Mouse (Mus musculus) kidney, adult 2 months (tissue): ENCODE measurements around the gene Cables2. TPM values are rescaled to one million over a fixed set of nuclear protein-coding genes. Genes with fewer than 3 reads are reported as not detected.

Experiments
- DNase-seq: peaks from one replicate; pipeline ENCODE4 v3.0.0; 2021
- H3K27ac ChIP-seq: fragments of 200-500 bp; 2 replicates; pipeline ENCODE4 v1.5.1; 2012; ENCODE audit warnings: low read depth, low read length, control low read depth, inconsistent platforms; ENCODE audit not compliant: insufficient read depth
- H3K27me3 ChIP-seq: fragments of 200-500 bp; replicated peaks from 2 replicates; pipeline ENCODE4 v1.6.1; 2012; ENCODE audit warnings: mild to moderate bottlenecking, moderate library complexity, low read length, inconsistent platforms; ENCODE audit not compliant: control insufficient read depth, insufficient read depth
- H3K36me3 ChIP-seq: fragments of 200-500 bp; 2 replicates; pipeline ENCODE4 v1.6.1; 2012; ENCODE audit warnings: mild to moderate bottlenecking, moderate library complexity, low read length, inconsistent platforms; ENCODE audit not compliant: control insufficient read depth, insufficient read depth
- H3K4me1 ChIP-seq: fragments of 200-500 bp; 2 replicates; pipeline ENCODE4 v1.6.1; 2011; ENCODE audit warnings: low read length; ENCODE audit not compliant: control insufficient read depth, insufficient read depth
- H3K4me3 ChIP-seq: fragments of 200-500 bp; 2 replicates; pipeline ENCODE4 v1.5.1; 2011; ENCODE audit warnings: mild to moderate bottlenecking, low read depth, low read length, control low read depth; ENCODE audit not compliant: insufficient read depth
- CTCF ChIP-seq: fragments of 200-500 bp; conservative IDR thresholded peaks from 2 replicates; pipeline ENCODE4 v1.5.1; 2011; ENCODE audit warnings: low read depth, mild to moderate bottlenecking, control low read depth, low read length, moderate library complexity, mixed read lengths; ENCODE audit not compliant: insufficient read depth, insufficient read length
- POLR2A ChIP-seq: fragments of 200-500 bp; IDR thresholded peaks from one replicate; pipeline ENCODE4 v1.6.1; 2011; ENCODE audit warnings: low read depth, low read length, control low read depth
- WGBS: fragments of 180-500 bp; shearing (Covaris S2); methylation state at CpG from one replicate; pipeline ENCODE4 v1.1.7; 2018; 5-methylcytosine and 5-hydroxymethylcytosine counted together
- polyA plus RNA-seq: library from polyadenylated mRNA; depleted of rRNA; stranded (reverse); fragments of >200 nt; gene quantifications from 2 replicates; pipeline ENCODE4 v1.2.3, GENCODE M21; 2012

Cables2 gene
- polyA plus RNA-seq, 1 experiment: 18.2 TPM

DNA sequence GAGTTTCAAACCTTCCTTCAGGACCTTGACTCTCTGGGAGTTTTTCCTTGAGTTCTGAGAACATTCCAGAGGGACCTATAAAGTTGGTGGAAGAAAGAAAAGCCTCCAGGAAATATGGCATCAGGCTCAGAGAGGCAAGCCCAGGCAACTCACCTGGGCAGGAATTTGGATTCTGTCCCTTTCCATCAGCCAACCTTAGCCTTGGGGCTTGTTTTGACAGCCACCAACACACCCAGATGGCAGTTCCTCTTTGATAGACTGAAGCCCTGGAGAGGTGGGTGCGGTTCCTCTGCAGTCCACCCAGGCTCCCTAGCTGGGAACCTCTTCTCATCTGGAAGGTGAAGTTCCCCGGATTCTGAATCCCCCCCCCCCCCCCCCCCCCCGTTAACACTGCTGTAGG lies 36.8 kb downstream of the Cables2 start:
- H3K4me1 ChIP-seq: peaks cover 2% of the 10 kb centered on the region; the same call in 1 of the 2 replicates
- no peaks in the 10 kb centered on the region for H3K36me3 ChIP-seq
- no peak for DNase-seq
- H3K4me3 ChIP-seq: no peak overlapping the region
- TF ChIP-seq CTCF: no peak
- TF ChIP-seq POLR2A: no peak
- no peaks in the 10 kb centered on the region for H3K27me3 ChIP-seq
- WGBS: 55% methylated on average over 3 of the region's 3 CpGs
- H3K27ac ChIP-seq: peak overlapping the region; percentile 66

GRCm38 (mm10) chr2:180235788-180236187 lies 37.5 kb downstream of the Cables2 start:
- 83% methylated on average over 4 of the region's 4 CpGs for WGBS
- Histone ChIP-seq H3K27me3 (no peaks in the 10 kb centered on the region), H3K4me1 (peaks cover 2% of the 10 kb centered on the region; the same call in 1 of the 2 replicates), H3K36me3 (no peaks in the 10 kb centered on the region), H3K4me3 (no peak overlapping the region), H3K27ac (peak overlapping the region; percentile 66)
- no peak for DNase-seq
- TF ChIP-seq POLR2A (no peak), CTCF (no peak)

DNA sequence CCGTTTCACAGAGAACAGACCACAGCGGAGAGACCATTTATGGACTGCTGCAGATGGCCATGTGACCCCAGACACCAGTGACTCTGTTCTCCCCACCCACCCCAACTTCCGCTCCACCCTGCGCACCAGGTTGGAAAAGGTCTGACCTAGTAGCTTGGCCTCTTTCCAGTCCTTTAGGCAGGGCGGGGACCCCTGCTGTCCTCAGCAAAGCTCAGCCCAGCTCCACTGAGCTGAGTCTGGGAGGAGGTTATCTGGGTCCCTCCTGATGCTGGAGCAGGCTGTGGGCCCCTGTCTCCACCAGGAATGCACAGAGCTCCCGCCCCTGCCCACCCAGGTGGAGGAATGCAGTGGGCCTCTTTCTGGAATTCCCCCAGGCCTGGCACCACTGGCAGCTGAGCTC lies 38.3 kb downstream of the Cables2 start:
- Histone ChIP-seq H3K36me3 (no peaks in the 10 kb centered on the region), H3K27me3 (no peaks in the 10 kb centered on the region), H3K27ac (0 out of 2 replicates have a peak overlapping the region, but pooled peaks have one; percentile 66), H3K4me1 (peaks cover 2% of the 10 kb centered on the region; the same call in 1 of the 2 replicates), H3K4me3 (no peak overlapping the region)
- DNase-seq: no peak
- WGBS: 46% methylated on average over 6 of the region's 6 CpGs
- TF ChIP-seq POLR2A: no peak
- no peak for TF ChIP-seq CTCF

DNA sequence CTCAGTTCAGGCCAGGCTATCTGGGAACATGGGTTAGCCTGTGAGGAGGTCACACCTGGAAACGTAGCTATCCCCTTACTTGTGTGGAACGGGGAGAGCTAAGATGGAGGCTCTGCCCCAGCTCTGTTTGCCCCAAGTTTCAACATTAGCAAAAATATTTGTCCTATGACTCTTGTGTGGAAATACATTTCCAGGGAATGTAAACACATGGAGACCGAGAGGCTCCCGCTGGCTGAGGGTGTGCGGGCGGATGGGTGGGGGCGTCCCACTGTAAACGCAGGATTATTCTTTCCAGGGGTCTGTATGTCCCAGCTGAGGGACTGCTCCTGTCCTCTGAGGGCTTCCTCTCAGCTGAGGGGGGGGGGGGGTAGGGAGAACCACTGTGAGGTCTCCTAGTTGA lies 38.9 kb downstream of the Cables2 start:
- no peak overlapping the region for H3K27ac ChIP-seq
- H3K27me3 ChIP-seq: no peaks in the 10 kb centered on the region
- TF ChIP-seq CTCF: no peak
- no peak for TF ChIP-seq POLR2A
- no peak overlapping the region for H3K4me3 ChIP-seq
- DNase-seq: no peak
- WGBS: 91% methylated on average over 8 of the region's 8 CpGs
- H3K36me3 ChIP-seq: no peaks in the 10 kb centered on the region
- peaks cover 2% of the 10 kb centered on the region; the same call in 1 of the 2 replicates for H3K4me1 ChIP-seq

- Histone ChIP-seq H3K4me3 (no peak overlapping the region), H3K36me3 (no peaks in the 10 kb centered on the region), H3K27me3 (no peaks in the 10 kb centered on the region), H3K4me1 (peaks cover 4% of the 10 kb centered on the region), H3K27ac (no peak overlapping the region)
- no peak for DNase-seq
- TF ChIP-seq POLR2A: no peak
- no peak for TF ChIP-seq CTCF
- WGBS: 83% methylated on average over 7 of the region's 7 CpGs
These were observed 40.0 kb downstream of the Cables2 start for GRCm38 (mm10) chr2:180233101-180233904.

DNA sequence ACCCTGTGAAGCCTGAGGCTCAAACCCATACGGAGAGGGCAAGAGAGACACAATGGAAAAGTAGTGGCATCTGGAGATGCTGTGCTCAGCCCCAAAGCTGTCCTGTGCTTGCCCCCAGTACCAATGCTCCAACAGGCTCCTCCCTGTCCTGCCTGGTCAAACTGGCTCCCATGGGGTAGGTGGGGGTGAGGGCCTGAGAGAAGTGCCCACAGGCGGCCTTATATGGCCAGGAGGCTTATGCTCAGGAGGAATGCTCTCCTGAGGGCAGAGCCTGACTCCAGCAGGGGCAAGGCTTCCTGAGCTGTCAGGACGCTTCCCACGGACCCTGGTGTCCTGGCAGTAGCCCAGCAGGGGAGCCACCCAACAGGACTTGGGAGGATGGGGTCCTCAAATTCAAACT lies 42.8 kb downstream of the Cables2 start:
- TF ChIP-seq CTCF: no peak
- no peak for TF ChIP-seq POLR2A
- H3K4me1 ChIP-seq: peaks cover 19% of the 10 kb centered on the region
- no peak overlapping the region for H3K4me3 ChIP-seq
- DNase-seq: no peak
- no peaks in the 10 kb centered on the region for H3K36me3 ChIP-seq
- 71% methylated on average over 4 of the region's 4 CpGs for WGBS
- H3K27me3 ChIP-seq: no peaks in the 10 kb centered on the region
- H3K27ac ChIP-seq: no peak overlapping the region

DNA sequence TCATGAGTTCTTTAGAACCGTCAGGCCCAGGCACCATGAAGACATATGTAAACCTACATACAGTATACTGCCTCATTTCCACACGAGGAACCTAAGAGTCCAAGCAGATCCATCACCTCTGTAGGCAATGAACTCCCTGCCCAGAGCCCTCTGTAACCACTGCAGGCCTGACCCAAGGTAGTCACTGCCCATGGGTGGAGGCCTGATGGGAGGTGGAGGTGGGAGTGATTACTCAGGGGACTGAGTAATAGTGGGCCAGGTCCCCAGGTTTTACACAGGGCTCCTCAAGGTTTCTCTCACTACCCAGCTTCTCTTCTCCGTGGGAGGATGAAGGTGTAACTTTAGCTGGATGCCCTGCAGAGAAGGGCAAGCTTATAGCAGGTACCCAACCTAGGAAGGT lies 44.2 kb downstream of the Cables2 start:
- TF ChIP-seq POLR2A (no peak), CTCF (no peak)
- Histone ChIP-seq H3K36me3 (no peaks in the 10 kb centered on the region), H3K4me1 (peaks cover 16% of the 10 kb centered on the region), H3K27me3 (no peaks in the 10 kb centered on the region), H3K27ac (no peak overlapping the region), H3K4me3 (no peak overlapping the region)
- 80% methylated on average over 3 of the region's 3 CpGs for WGBS
- no peak for DNase-seq

GRCm38 (mm10) chr2:180228592-180228991 lies 44.7 kb downstream of the Cables2 start:
- H3K36me3 ChIP-seq: no peaks in the 10 kb centered on the region

More at GRCm38 (mm10) chr2:180228592-180228991, 44.7 kb downstream of the Cables2 start:
- Histone ChIP-seq H3K27me3 (no peaks in the 10 kb centered on the region), H3K4me1 (peaks cover 16% of the 10 kb centered on the region), H3K4me3 (no peak overlapping the region), H3K27ac (peak overlapping the region; percentile 75; the same call in 1 of the 2 replicates)
- 26% methylated on average over 7 of the region's 7 CpGs for WGBS
- TF ChIP-seq POLR2A (no peak), CTCF (peak; percentile 15; the same call in 1 of the 2 replicates)
- DNase-seq: peak; percentile 91
